Mouse (Mus musculus) cerebellum, adult 9-10 months (tissue): ENCODE measurements around the gene Ms4a4a.
"Not testable (repeated sequence)": the region's sequence is repeated elsewhere in the genome, so short reads cannot be mapped to it uniquely, and the experiment has no call there.

Source experiments
- DNase-seq: peaks from one replicate; pipeline ENCODE4 v3.0.0; 2022

The Ms4a4a gene

GRCm38 (mm10) chr19:11375273-11375672 is at the start of gene Ms4a4a:
Gene Ms4a4a (plus strand): TSS chr19:11375523.
- DNase-seq: no peak

- no peak for DNase-seq
Observed at GRCm38 (mm10) chr19:11335932-11336331, 39.4 kb upstream of the Ms4a4a start, which contains the start of gene Ms4a7. Gene Ms4a7 (minus strand): TSS chr19:11336146.

GRCm38 (mm10) chr19:11343147-11343546 is 32.2 kb upstream of the Ms4a4a start:
- DNase-seq: no peak

GRCm38 (mm10) chr19:11343992-11344391 is 31.3 kb upstream of the Ms4a4a start:
- DNase-seq: no peak

- no peak for DNase-seq
Observed at GRCm38 (mm10) chr19:11349698-11350481, 25.4 kb upstream of the Ms4a4a start.

GRCm38 (mm10) chr19:11351878-11352277 is 23.4 kb upstream of the Ms4a4a start:
- DNase-seq: no peak

GRCm38 (mm10) chr19:11355730-11356129 is 19.6 kb upstream of the Ms4a4a start:
- DNase-seq: no peak

GRCm38 (mm10) chr19:11360106-11360505 is 15.2 kb upstream of the Ms4a4a start:
- no peak for DNase-seq

- no peak for DNase-seq
Observed at GRCm38 (mm10) chr19:11362002-11362401, 13.3 kb upstream of the Ms4a4a start.

- DNase-seq: no peak
Observed at GRCm38 (mm10) chr19:11368310-11368709, 7.0 kb upstream of the Ms4a4a start.

- DNase-seq: no peak
Observed at GRCm38 (mm10) chr19:11371181-11371580, 4.1 kb upstream of the Ms4a4a start.

GRCm38 (mm10) chr19:11376399-11376798 is 1.1 kb downstream of the Ms4a4a start:
- no peak for DNase-seq

- no peak for DNase-seq
Observed at GRCm38 (mm10) chr19:11387109-11387508, 11.8 kb downstream of the Ms4a4a start.

- DNase-seq: no peak
Observed at GRCm38 (mm10) chr19:11387685-11388084, 12.4 kb downstream of the Ms4a4a start.

- DNase-seq: no peak
Observed at GRCm38 (mm10) chr19:11388949-11389348, 13.6 kb downstream of the Ms4a4a start.

- no peak for DNase-seq
Observed at GRCm38 (mm10) chr19:11395769-11396168, 20.4 kb downstream of the Ms4a4a start.

- no peak for DNase-seq
Observed at GRCm38 (mm10) chr19:11404527-11404926, 29.2 kb downstream of the Ms4a4a start, which contains the start of gene Ms4a4c. Gene Ms4a4c (plus strand): TSS chr19:11404770.

- DNase-seq: no peak
Observed at GRCm38 (mm10) chr19:11407428-11407827, 32.1 kb downstream of the Ms4a4a start.

GRCm38 (mm10) chr19:11408591-11408990 is 33.3 kb downstream of the Ms4a4a start:
- DNase-seq: no peak

GRCm38 (mm10) chr19:11411640-11412039 is 36.3 kb downstream of the Ms4a4a start:
- DNase-seq: no peak

- no peak for DNase-seq
Observed at GRCm38 (mm10) chr19:11414084-11414483, 38.8 kb downstream of the Ms4a4a start.

- no peak for DNase-seq
Observed at GRCm38 (mm10) chr19:11415581-11415980, 40.3 kb downstream of the Ms4a4a start.

- not testable (repeated sequence) for DNase-seq
Observed at GRCm38 (mm10) chr19:11418865-11419264, 43.5 kb downstream of the Ms4a4a start.

- DNase-seq: not testable (repeated sequence)
Observed at GRCm38 (mm10) chr19:11431209-11431608, 55.9 kb downstream of the Ms4a4a start.
